24 mouse cellular contexts compared by ENCODE assay signal in genomic region chr7:126448481-126448880, GRCm38 (mm10). TPM values are rescaled to one million over a fixed set of nuclear protein-coding genes. Genes with fewer than 3 reads are reported as not detected.
DNase-seq lines count a peak whose midpoint lies in the region; ATAC-seq and TF ChIP-seq lines count a peak whose summit lies in the region.
"Had no signal": no experiment of that assay in that cellular context is flagged by ENCODE, and none has a peak within 500 bp of the region (broad histone marks: within the 10 kb centered on the region; RNA-seq: fewer than 3 reads in every experiment).

No protein-coding gene starts in this region.

- DNase-seq in gastrocnemius, postnatal 14 days = peak; percentile 15
- DNase-seq in gastrocnemius, adult 18-20 months (ENCODE audit: low spot score) = no peak
- DNase-seq in thymus, adult 2 months = no peak
- DNase-seq in thymus, postnatal 10 days (ENCODE audit: low spot score in 2 of 2) = no peak
- DNase-seq in left cerebral cortex, adult 18-20 months (ENCODE audit: low spot score in 2 of 2) = no peak
- no peak for DNase-seq in kidney, postnatal 4 days
- DNase-seq: adrenal gland, adult 2 months; adrenal gland, postnatal 25 days; cerebellum, adult 18-20 months; cerebellum, adult 9-11 months; cerebellum, postnatal 36 days; forebrain, postnatal 0 days; heart, adult 2 months had no signal

- intact Hi-C loops in gastrocnemius, postnatal 14 days (cut with DNase I; ENCODE audit: low total_unique reads) = no loop called here

- peaks cover 8% of the 10 kb centered on the region; the same call in 1 of the 2 replicates for H3K4me1 ChIP-seq in thymus, adult 2 months (replicated peaks; ENCODE audit: control insufficient read depth, insufficient read depth, low read length)
- H3K4me1 ChIP-seq: embryonic facial prominence, embryonic 10.5 days; forebrain, embryonic 13.5 days; heart, embryonic 12.5 days; hindbrain, embryonic 12.5 days had no signal

- 0 out of 2 replicates have a peak, but pooled peaks have one; percentile 8 for TF ChIP-seq POLR2A in thymus, adult 2 months (IDR thresholded peaks at IDR 0.05; ENCODE audit: control insufficient read depth, extremely low read depth, insufficient read depth, low read length, poor library complexity)

- no peaks in the 10 kb centered on the region for H3K27me3 ChIP-seq in thymus, adult 2 months (ENCODE audit: control insufficient read depth, insufficient read depth, low read length)
- H3K27me3 ChIP-seq: CH12.LX; forebrain, embryonic 13.5 days; heart, embryonic 12.5 days; hindbrain, embryonic 12.5 days; Patski had no signal

- no peak for TF ChIP-seq CTCF in thymus, adult 2 months (IDR thresholded peaks at IDR 0.05; ENCODE audit: borderline replicate concordance, control insufficient read depth, extremely low read depth, insufficient read depth, low read length, poor library complexity)

- WGBS in thymus, adult 2 months = 68% methylated on average over 19 of the region's 19 CpGs

- H3K36me3 ChIP-seq in thymus, adult 2 months (ENCODE audit: control insufficient read depth, insufficient read depth, low read length) = no peaks in the 10 kb centered on the region

- no peak overlapping the region for H3K27ac ChIP-seq in thymus, adult 2 months (ENCODE audit: control insufficient read depth, insufficient read depth, low read length)
- H3K27ac ChIP-seq: embryonic facial prominence, embryonic 10.5 days; forebrain, embryonic 13.5 days; heart, adult 2 months; hindbrain, embryonic 12.5 days had no signal

- ATAC-seq in megakaryocyte progenitor cell, adult 5-6 weeks (replicated peaks; ENCODE audit: poor library complexity) = peak; percentile 59
- ATAC-seq: activated CD4-positive, CD25-positive, alpha-beta regulatory T cell, adult 4 months; forebrain, embryonic 13.5 days; forebrain, postnatal 0 days; hindbrain, embryonic 16.5 days; inflammation-experienced regulatory T-cells, adult 6 months; Patski had no signal

- H3K4me3 ChIP-seq in thymus, adult 2 months (ENCODE audit: control insufficient read depth, insufficient read depth, low read length) = no peak overlapping the region
- H3K4me3 ChIP-seq: embryonic facial prominence, embryonic 10.5 days; forebrain, embryonic 13.5 days; heart, adult 2 months; heart, embryonic 12.5 days; hindbrain, embryonic 12.5 days had no signal

RNA-seq across cellular contexts. Expression of gene Atp2a1, which starts 14.4 kb away (rescaled TPM):
- over 10,000 TPM; 16,285 to 17,681 TPM for total RNA-seq in gastrocnemius, postnatal 14 days (2021)
- total RNA-seq in gastrocnemius, adult 18-20 months (2021) = over 10,000 TPM; 23,271 to 27,147 TPM
- polyA plus RNA-seq in thymus, adult 2 months (2012; rRNA removed) = 3.2 and 5.2 TPM in 2 replicates
- total RNA-seq in megakaryocyte progenitor cell, adult 5-6 weeks (2015) = not detected in 2 replicates
- total RNA-seq in megakaryocyte progenitor cell, adult 5-6 weeks (2017) = not detected in 2 replicates
- under 1 TPM; 0.12 to 0.49 TPM for total RNA-seq in left cerebral cortex, adult 18-20 months (2021)
- total RNA-seq: adrenal gland, adult 2 months; adrenal gland, postnatal 25 days had no signal
- polyA plus RNA-seq: adrenal gland, adult 2 months had no signal

RNA-seq across cellular contexts. Expression of gene Rabep2, which starts 19.9 kb away (rescaled TPM):
- total RNA-seq in gastrocnemius, postnatal 14 days (2021) = 10 to 100 TPM; 12.1 to 12.7 TPM
- 10 to 100 TPM; 10.6 to 13.1 TPM for total RNA-seq in gastrocnemius, adult 18-20 months (2021)
- polyA plus RNA-seq in thymus, adult 2 months (2012; rRNA removed) = 26.1 and 27.6 TPM in 2 replicates
- 4.0 and 4.9 TPM in 2 replicates for total RNA-seq in megakaryocyte progenitor cell, adult 5-6 weeks (2015)
- 12.9 and 19.5 TPM in 2 replicates for total RNA-seq in megakaryocyte progenitor cell, adult 5-6 weeks (2017)
- 10 to 100 TPM; 14.0 to 14.6 TPM for total RNA-seq in left cerebral cortex, adult 18-20 months (2021)

RNA-seq across cellular contexts. Expression of gene Sh2b1, which starts 26.7 kb away (rescaled TPM):
- 10 to 100 TPM; 47.1 to 47.6 TPM for total RNA-seq in gastrocnemius, postnatal 14 days (2021)
- total RNA-seq in gastrocnemius, adult 18-20 months (2021) = 10 to 100 TPM; 49.2 to 51.0 TPM
- 146 TPM in 2 replicates for polyA plus RNA-seq in thymus, adult 2 months (2012; rRNA removed)
- 33.4 and 36.3 TPM in 2 replicates for total RNA-seq in megakaryocyte progenitor cell, adult 5-6 weeks (2015)
- 19.3 and 20.1 TPM in 2 replicates for total RNA-seq in megakaryocyte progenitor cell, adult 5-6 weeks (2017)
- 10 to 100 TPM; 73.1 to 76.3 TPM for total RNA-seq in left cerebral cortex, adult 18-20 months (2021)

RNA-seq across cellular contexts. Expression of gene Cd19, which starts 33.8 kb away (rescaled TPM):
- total RNA-seq in gastrocnemius, postnatal 14 days (2021) = under 1 TPM in 1 of 2 experiments, not detected in 1; 0.08 TPM
- not detected for total RNA-seq in gastrocnemius, adult 18-20 months (2021)
- polyA plus RNA-seq in thymus, adult 2 months (2012; rRNA removed) = 10.8 and 11.6 TPM in 2 replicates
- total RNA-seq in megakaryocyte progenitor cell, adult 5-6 weeks (2015) = not detected in 2 replicates
- total RNA-seq in megakaryocyte progenitor cell, adult 5-6 weeks (2017) = not detected in 2 replicates
- not detected for total RNA-seq in left cerebral cortex, adult 18-20 months (2021)
- total RNA-seq: gastrocnemius, postnatal 36 days had no signal
- polyA plus RNA-seq: embryonic facial prominence, embryonic 10.5 days; forebrain, embryonic 13.5 days; forebrain, postnatal 0 days; heart, embryonic 12.5 days; hindbrain, embryonic 12.5 days; hindbrain, embryonic 16.5 days; Patski had no signal

RNA-seq across cellular contexts. Expression of gene Tufm, which starts 38.7 kb away (rescaled TPM):
- total RNA-seq in gastrocnemius, postnatal 14 days (2021) = 100 to 1,000 TPM; 117 to 146 TPM
- total RNA-seq in gastrocnemius, adult 18-20 months (2021) = 100 to 1,000 TPM; 118 to 124 TPM
- 127 and 134 TPM in 2 replicates for polyA plus RNA-seq in thymus, adult 2 months (2012; rRNA removed)
- 89.9 and 97.9 TPM in 2 replicates for total RNA-seq in megakaryocyte progenitor cell, adult 5-6 weeks (2015)
- 85.6 and 89.2 TPM in 2 replicates for total RNA-seq in megakaryocyte progenitor cell, adult 5-6 weeks (2017)
- 10 to 100 TPM; 90.5 to 94.1 TPM for total RNA-seq in left cerebral cortex, adult 18-20 months (2021)

Comparison
In these comparisons a context has a peak if more than half of its experiments do, and no peak if none do; other contexts are left out.
1. RNA of gene Atp2a1, which starts 14.4 kb away (total RNA-seq): 23,271 to 27,147 TPM in gastrocnemius, adult 18-20 months and 16,285 to 17,681 TPM in gastrocnemius, postnatal 14 days; 0.12 to 0.49 TPM in left cerebral cortex, adult 18-20 months and not detected in megakaryocyte progenitor cell, adult 5-6 weeks; every median in the first group is over 1,000 times any median in the second.